Mouse (Mus musculus) small intestine, adult 2 months (tissue): ENCODE measurements around the gene Zfp827. TPM values are rescaled to one million over a fixed set of nuclear protein-coding genes. Genes with fewer than 3 reads are reported as not detected.

ENCODE experiments used
- H3K27ac ChIP-seq: fragments of 200-500 bp; 2 replicates; pipeline ENCODE4 v1.5.1; 2012; ENCODE audit warnings: low read depth, low read length, control low read depth, inconsistent platforms; ENCODE audit not compliant: insufficient read depth
- H3K27me3 ChIP-seq: fragments of 200-500 bp; 2 replicates; pipeline ENCODE4 v1.6.1; 2012; ENCODE audit warnings: mild to moderate bottlenecking, moderate library complexity, low read length, inconsistent platforms; ENCODE audit not compliant: control insufficient read depth, insufficient read depth
- H3K36me3 ChIP-seq: fragments of 200-500 bp; 2 replicates; pipeline ENCODE4 v1.6.1; 2012; ENCODE audit warnings: mild to moderate bottlenecking, low read length, control low read depth, inconsistent platforms; ENCODE audit not compliant: control insufficient read depth, insufficient read depth
- H3K4me1 ChIP-seq: fragments of 200-500 bp; 2 replicates; pipeline ENCODE4 v1.6.1; 2012; ENCODE audit warnings: low read length, inconsistent platforms, mixed read lengths; ENCODE audit not compliant: control insufficient read depth, insufficient read depth, insufficient read length
- H3K4me3 ChIP-seq: fragments of 200-500 bp; 2 replicates; pipeline ENCODE4 v1.5.1; 2012; ENCODE audit warnings: low read depth, mild to moderate bottlenecking, control low read depth, inconsistent platforms, low read length, moderate library complexity
- CTCF ChIP-seq: fragments of 200-500 bp; IDR thresholded peaks from 2 replicates; pipeline ENCODE4 v1.5.1; 2012; ENCODE audit warnings: low read depth, mild to moderate bottlenecking, control low read depth, inconsistent platforms, low read length, moderate library complexity, mixed read lengths; ENCODE audit not compliant: insufficient replicate concordance, insufficient read length; ENCODE audit errors: extremely low read depth
- POLR2A ChIP-seq: fragments of 200-500 bp; IDR thresholded peaks from 2 replicates; pipeline ENCODE4 v1.6.1; 2012; ENCODE audit warnings: low read depth, mild to moderate bottlenecking, control low read depth, inconsistent platforms, low read length, moderate library complexity
- WGBS: fragments of 180-500 bp; shearing (Covaris S2); methylation state at CpG from one replicate; pipeline ENCODE4 v1.1.7; 2018; 5-methylcytosine and 5-hydroxymethylcytosine counted together
- polyA plus RNA-seq: library from polyadenylated mRNA; depleted of rRNA; stranded (reverse); fragments of >200 nt; gene quantifications from 2 replicates; pipeline ENCODE4 v1.2.3, GENCODE M21; 2012

The Zfp827 gene
- polyA plus RNA-seq, 1 experiment = 16.9 TPM

DNA sequence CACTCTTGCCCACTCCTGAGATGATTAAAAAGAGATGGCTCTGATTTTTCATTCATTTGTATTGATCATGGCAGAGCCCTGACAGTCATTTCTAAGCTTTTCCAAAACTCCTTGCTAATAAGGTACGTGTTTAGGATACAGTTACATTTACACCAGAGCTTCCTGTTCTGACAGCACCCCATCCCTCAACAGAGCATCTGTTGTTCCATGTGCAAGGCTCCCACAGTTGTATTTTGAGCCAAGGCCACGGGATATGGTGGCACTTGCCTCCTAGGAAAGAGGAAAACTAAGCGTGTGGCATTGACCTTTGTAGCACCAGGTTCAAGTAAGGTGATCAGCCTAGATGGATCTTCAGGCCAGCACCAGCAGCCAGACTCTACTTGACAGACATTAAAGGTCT lies 137.0 kb downstream of the Zfp827 start:
- WGBS = 73% methylated on average over 3 of the region's 3 CpGs
- no peak for TF ChIP-seq CTCF
- no peak for TF ChIP-seq POLR2A
- H3K36me3 ChIP-seq = peaks cover 6% of the 10 kb centered on the region; the same call in 1 of the 2 replicates
- H3K27me3 ChIP-seq = no peaks in the 10 kb centered on the region
- H3K4me1 ChIP-seq = peaks cover 14% of the 10 kb centered on the region; the same call in 1 of the 2 replicates
- no peak overlapping the region for H3K27ac ChIP-seq
- H3K4me3 ChIP-seq = no peak overlapping the region

DNA sequence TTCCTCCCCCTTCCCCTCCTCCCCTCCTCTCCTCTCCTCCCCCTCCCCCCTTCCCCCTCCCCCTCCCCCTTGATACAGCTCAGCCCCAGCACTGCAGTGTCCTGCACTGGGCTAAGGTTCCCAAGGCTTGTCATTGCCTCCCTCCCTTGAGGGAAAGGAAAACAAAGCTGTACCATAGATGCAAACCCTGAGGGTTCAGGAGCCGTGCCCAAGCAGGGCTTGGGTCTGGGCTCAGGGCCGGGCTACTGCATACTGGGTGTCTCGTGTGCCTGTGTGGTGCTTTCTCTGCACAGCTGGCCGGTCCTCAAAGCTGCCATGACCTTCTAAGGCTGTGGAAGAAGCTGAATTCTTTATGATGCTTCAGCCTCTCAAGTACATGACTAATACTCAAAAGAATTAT lies 145.4 kb downstream of the Zfp827 start:
- peaks cover 10% of the 10 kb centered on the region for H3K36me3 ChIP-seq
- TF ChIP-seq CTCF (no peak), POLR2A (no peak)
- no peaks in the 10 kb centered on the region; the same call in 1 of the 2 replicates for H3K4me1 ChIP-seq
- no peak overlapping the region for H3K4me3 ChIP-seq
- H3K27me3 ChIP-seq = no peaks in the 10 kb centered on the region
- no peak overlapping the region for H3K27ac ChIP-seq
- 75% methylated on average over 4 of the region's 4 CpGs for WGBS

DNA sequence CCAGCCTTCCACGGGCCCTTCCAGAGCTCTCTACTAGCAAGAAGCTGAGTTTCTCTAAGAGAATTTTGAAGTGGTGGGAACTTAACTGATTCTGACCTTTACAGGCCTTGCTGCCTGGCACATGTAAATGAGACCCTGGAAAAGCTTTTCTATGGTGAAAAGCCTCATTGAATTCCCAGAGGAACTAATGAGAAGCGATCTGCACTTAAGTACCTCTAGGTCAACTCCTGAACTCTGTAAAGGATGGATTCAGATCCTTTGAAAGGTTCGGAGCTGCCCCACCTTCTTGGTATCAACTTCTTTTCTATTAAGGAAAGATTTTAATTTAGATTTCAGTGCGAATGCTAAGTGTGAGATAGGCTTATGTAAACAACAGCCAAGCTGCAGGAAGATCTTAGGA lies 147.8 kb downstream of the Zfp827 start:
- Histone ChIP-seq H3K27me3 (no peaks in the 10 kb centered on the region), H3K4me1 (no peaks in the 10 kb centered on the region; the same call in 1 of the 2 replicates), H3K27ac (no peak overlapping the region), H3K4me3 (no peak overlapping the region), H3K36me3 (peaks cover 28% of the 10 kb centered on the region)
- WGBS = 64% methylated on average over 4 of the region's 4 CpGs
- no peak for TF ChIP-seq POLR2A
- TF ChIP-seq CTCF = no peak

DNA sequence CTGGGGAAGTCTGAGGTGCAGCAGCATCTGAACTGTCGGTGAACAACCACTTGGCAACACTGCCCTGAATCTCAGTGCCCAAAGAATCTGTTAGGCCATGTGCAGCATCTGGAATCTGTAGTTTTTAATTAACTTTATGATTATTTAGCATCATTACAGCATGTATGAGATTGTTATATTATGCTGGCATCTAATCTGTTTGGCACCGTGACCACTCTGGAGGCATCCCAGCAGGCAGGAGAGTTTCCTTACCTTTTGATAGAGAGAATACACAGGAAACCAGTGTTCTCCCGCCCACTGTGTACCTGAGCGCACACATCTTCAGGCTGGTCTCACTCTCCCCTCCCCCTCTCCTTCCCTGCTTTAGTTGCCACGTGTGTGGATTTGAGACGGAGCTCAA lies 151.4 kb downstream of the Zfp827 start:
- Histone ChIP-seq H3K4me1 (no peaks in the 10 kb centered on the region; the same call in 1 of the 2 replicates), H3K27ac (no peak overlapping the region), H3K27me3 (no peaks in the 10 kb centered on the region), H3K4me3 (no peak overlapping the region), H3K36me3 (peaks cover 39% of the 10 kb centered on the region)
- 83% methylated on average over 6 of the region's 6 CpGs for WGBS
- TF ChIP-seq CTCF (no peak), POLR2A (no peak)

DNA sequence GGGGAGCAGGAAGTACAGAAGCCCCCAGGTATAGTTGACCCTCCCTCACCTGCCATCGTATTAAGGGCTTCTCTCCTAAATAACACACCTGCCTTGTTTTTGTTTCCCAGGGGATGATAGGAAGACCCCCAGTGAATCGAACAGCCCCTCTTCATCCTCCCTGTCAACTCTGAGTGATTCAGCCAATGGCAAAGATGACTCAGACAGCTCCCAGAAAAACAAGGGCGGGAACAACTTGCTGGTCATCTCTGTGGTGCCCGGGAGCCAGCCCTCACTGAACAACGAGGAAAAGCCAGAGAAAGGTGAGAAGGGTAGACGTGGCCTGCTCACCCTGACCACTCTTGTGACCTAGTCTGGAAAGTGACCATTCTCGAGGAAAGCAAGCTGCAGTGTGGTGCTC lies 157.3 kb downstream of the Zfp827 start:
- Histone ChIP-seq H3K4me1 (no peaks in the 10 kb centered on the region), H3K27me3 (no peaks in the 10 kb centered on the region), H3K27ac (no peak overlapping the region), H3K36me3 (peaks cover 47% of the 10 kb centered on the region), H3K4me3 (no peak overlapping the region)
- TF ChIP-seq POLR2A = no peak
- TF ChIP-seq CTCF = no peak
- 85% methylated on average over 7 of the region's 7 CpGs for WGBS

DNA sequence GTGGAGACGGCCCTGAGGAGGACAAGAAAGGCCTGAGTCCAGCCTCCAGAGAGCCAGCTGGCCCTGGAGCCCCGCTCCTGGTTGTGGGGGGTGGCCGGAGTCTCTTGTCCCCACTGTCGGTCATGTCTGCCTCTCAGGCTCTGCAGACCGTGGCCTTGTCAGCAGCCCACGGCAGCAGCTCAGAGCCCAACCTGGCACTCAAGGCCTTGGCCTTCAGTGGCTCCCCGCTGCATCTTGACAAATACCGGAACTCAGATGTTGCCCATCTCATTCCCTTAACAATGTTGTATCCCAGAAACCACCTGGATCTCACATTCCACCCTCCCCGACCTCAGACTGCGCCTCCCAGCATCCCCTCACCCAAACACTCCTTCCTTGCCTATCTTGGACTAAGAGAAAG lies 161.8 kb downstream of the Zfp827 start:
- no peak overlapping the region for H3K4me3 ChIP-seq
- no peak for TF ChIP-seq CTCF
- no peak for TF ChIP-seq POLR2A
- peaks cover 42% of the 10 kb centered on the region for H3K36me3 ChIP-seq
- H3K4me1 ChIP-seq = no peaks in the 10 kb centered on the region
- H3K27me3 ChIP-seq = no peaks in the 10 kb centered on the region
- 90% methylated on average over 10 of the region's 10 CpGs for WGBS
- H3K27ac ChIP-seq = no peak overlapping the region

DNA sequence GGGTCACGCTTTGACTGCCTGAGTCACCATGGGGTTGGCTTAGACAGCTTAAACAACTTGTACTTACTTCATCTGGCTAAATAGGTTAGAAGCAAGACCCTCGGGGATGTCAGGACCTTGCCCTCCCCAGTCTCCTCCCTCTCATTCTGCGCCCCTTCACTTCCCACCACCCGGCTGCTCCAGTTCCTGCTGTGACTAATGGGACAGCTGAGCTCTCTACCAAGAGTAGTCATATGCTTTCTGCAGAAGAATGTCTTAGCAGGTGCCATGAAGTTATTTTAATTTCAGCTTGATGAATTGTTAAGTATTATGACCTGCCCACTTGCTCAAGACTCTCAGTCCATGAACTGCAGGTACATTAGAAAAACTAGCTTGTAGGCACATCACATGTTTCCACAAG lies 168.2 kb downstream of the Zfp827 start:
- H3K4me3 ChIP-seq = no peak overlapping the region
- 84% methylated on average over 4 of the region's 4 CpGs for WGBS
- peaks cover 2% of the 10 kb centered on the region; the same call in 1 of the 2 replicates for H3K36me3 ChIP-seq
- no peaks in the 10 kb centered on the region for H3K27me3 ChIP-seq
- no peak overlapping the region for H3K27ac ChIP-seq
- TF ChIP-seq POLR2A = no peak
- no peak for TF ChIP-seq CTCF
- no peaks in the 10 kb centered on the region for H3K4me1 ChIP-seq
